Mouse (Mus musculus): ENCODE results near the gene Mrps18a. TPM values are rescaled to one million over a fixed set of nuclear protein-coding genes. Genes with fewer than 3 reads are reported as not detected.

The Mrps18a gene
- polyA plus RNA-seq, 1 experiment from 2014 or later = 112 TPM

DNA sequence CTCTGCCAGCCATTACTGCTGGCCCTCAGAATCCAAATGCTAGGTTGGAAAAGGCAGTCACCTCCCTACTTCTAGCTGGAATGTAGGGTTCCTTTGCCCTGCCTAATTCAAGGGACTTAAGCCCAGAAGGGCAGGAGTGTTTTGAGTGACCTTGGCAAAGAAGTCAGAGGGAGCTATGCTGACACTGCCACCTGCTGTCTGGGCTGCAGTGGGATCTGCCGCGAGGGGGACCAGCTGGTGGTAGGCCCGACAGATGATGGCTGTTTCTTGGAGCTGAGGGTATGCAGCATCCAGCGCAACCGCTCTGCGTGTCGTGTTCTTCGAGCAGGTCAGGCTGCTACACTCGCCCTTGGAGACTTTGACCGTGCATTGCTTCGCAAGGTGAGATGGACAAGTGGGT is 56.2 kb downstream of the Mrps18a start:
- no peak for DNase-seq (ENCODE audit: low spot score)
- no peaks in the 10 kb centered on the region for H3K27me3 ChIP-seq (replicated peaks; ENCODE audit: control insufficient read depth, insufficient read depth, low read length)
- 0 out of 2 replicates have a peak, but pooled peaks cover 7% of the 10 kb centered on the region for H3K4me1 ChIP-seq (ENCODE audit: control insufficient read depth, insufficient read depth, low read length)
- WGBS = 83% methylated on average over 11 of the region's 11 CpGs
- no peak overlapping the region for H3K4me3 ChIP-seq (ENCODE audit: low read depth, low read length)
- H3K27ac ChIP-seq (replicated peaks; ENCODE audit: low read depth, low read length) = no peak overlapping the region
- peaks cover 89% of the 10 kb centered on the region for H3K36me3 ChIP-seq (ENCODE audit: control insufficient read depth, insufficient read depth, low read length)
- no peak for ATAC-seq (ENCODE audit: low read depth)
- H3K9ac ChIP-seq (ENCODE audit: low read depth, low read length) = no peak overlapping the region
- H3K9me3 ChIP-seq (ENCODE audit: control insufficient read depth, low read length) = no peaks in the 10 kb centered on the region
- no peak overlapping the region for H3K4me2 ChIP-seq (ENCODE audit: low read depth, low read length)

DNA sequence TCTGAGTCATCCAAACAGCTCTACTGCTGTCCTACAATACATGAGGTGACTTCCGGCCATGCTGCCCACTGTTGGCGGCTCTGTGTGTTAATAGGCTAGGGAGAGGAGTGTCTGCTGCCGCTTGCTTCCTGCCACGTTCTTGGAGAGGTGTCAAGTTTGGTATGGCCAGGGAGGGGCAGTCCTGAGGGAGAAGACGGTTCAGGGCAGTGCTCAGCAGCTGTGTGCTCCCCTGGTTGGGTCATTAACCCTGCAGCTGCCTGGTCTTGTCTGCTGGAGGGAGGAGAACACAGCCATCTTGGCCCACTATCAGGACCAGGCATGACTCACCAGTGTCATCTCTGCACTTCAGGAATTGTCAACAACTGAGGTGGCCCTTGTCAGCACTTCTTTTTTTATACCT is 57.5 kb downstream of the Mrps18a start:
- H3K9me3 ChIP-seq (ENCODE audit: control insufficient read depth, low read length) = no peaks in the 10 kb centered on the region

DNA sequence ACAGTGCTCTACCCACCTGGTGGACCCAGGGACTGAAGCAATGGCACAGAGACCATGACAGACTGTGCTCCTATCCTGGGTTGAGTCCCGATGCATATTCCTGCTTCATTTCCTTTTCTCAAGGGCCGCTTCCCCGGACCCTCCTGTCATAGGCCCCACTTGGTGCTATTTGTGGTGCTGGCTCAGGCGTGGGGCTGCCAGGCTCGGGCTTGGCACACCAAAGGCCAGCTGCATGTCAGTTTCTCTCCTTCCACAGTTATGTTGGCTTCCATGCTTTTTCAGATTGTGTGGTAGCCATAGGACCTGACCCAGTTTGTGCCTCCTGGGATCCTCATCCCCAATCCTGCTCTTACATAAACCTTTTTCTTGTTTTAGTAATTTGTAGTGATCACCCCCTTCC is 58.0 kb downstream of the Mrps18a start:
- no peak overlapping the region for H3K4me3 ChIP-seq (ENCODE audit: low read depth, low read length)
- no peak overlapping the region for H3K27ac ChIP-seq (replicated peaks; ENCODE audit: low read depth, low read length)
- no peaks in the 10 kb centered on the region for H3K27me3 ChIP-seq (replicated peaks; ENCODE audit: control insufficient read depth, insufficient read depth, low read length)
- DNase-seq (ENCODE audit: low spot score) (no peak), ATAC-seq (ENCODE audit: low read depth) (no peak)
- no peaks in the 10 kb centered on the region for H3K4me1 ChIP-seq (ENCODE audit: control insufficient read depth, insufficient read depth, low read length)
- no peaks in the 10 kb centered on the region for H3K9me3 ChIP-seq (ENCODE audit: control insufficient read depth, low read length)
- peaks cover 97% of the 10 kb centered on the region for H3K36me3 ChIP-seq (ENCODE audit: control insufficient read depth, insufficient read depth, low read length)
- no peak overlapping the region for H3K4me2 ChIP-seq (ENCODE audit: low read depth, low read length)
- H3K9ac ChIP-seq (ENCODE audit: low read depth, low read length) = no peak overlapping the region
- 93% methylated on average over 5 of the region's 5 CpGs for WGBS

More for the DNA sequence above, 57.5 kb downstream of the Mrps18a start:
- Histone ChIP-seq H3K27me3 (replicated peaks; ENCODE audit: control insufficient read depth, insufficient read depth, low read length) (no peaks in the 10 kb centered on the region), H3K4me3 (ENCODE audit: low read depth, low read length) (no peak overlapping the region), H3K27ac (replicated peaks; ENCODE audit: low read depth, low read length) (no peak overlapping the region), H3K36me3 (ENCODE audit: control insufficient read depth, insufficient read depth, low read length) (peaks cover 99% of the 10 kb centered on the region), H3K4me1 (ENCODE audit: control insufficient read depth, insufficient read depth, low read length) (no peaks in the 10 kb centered on the region), H3K4me2 (ENCODE audit: low read depth, low read length) (no peak overlapping the region), H3K9ac (ENCODE audit: low read depth, low read length) (no peak overlapping the region)
- DNase-seq (ENCODE audit: low spot score) (no peak), ATAC-seq (ENCODE audit: low read depth) (0 out of 2 replicates have a peak, but pooled peaks have one; percentile 23)
- 41% methylated on average over 5 of the region's 5 CpGs for WGBS

DNA sequence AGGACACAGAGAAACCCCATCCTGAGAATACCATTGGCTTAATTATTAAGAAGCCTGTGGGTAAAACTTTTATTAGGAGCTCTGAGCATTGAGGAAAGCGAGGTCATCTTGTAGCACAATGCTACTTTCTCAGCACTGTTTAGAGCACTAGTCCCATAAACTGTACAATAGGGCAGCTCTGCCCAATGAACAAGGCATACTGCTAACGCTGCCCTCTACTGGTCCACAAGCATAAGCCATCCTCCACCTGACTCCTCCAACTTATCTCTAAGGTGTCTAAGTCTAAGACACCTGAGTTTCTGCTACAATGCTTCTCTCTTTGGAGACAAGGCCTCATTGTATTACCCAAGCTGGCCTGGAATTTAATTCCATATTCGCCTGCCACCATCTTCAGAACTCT is 59.8 kb downstream of the Mrps18a start:
- WGBS = 77% methylated on average over 3 of the region's 3 CpGs
- H3K4me3 ChIP-seq (ENCODE audit: low read depth, low read length) = no peak overlapping the region
- ATAC-seq (ENCODE audit: low read depth) (no peak), DNase-seq (ENCODE audit: low spot score) (peak; percentile 56)
- H3K36me3 ChIP-seq (ENCODE audit: control insufficient read depth, insufficient read depth, low read length) = peaks cover 92% of the 10 kb centered on the region
- H3K9me3 ChIP-seq (ENCODE audit: control insufficient read depth, low read length) = no peaks in the 10 kb centered on the region
- H3K27me3 ChIP-seq (replicated peaks; ENCODE audit: control insufficient read depth, insufficient read depth, low read length) = no peaks in the 10 kb centered on the region
- no peaks in the 10 kb centered on the region for H3K4me1 ChIP-seq (ENCODE audit: control insufficient read depth, insufficient read depth, low read length)
- H3K27ac ChIP-seq (replicated peaks; ENCODE audit: low read depth, low read length) = no peak overlapping the region
- H3K9ac ChIP-seq (ENCODE audit: low read depth, low read length) = no peak overlapping the region
- H3K4me2 ChIP-seq (ENCODE audit: low read depth, low read length) = no peak overlapping the region

Other genes starting within 250 kb of the Mrps18a start
- gene Vegfa, start 78.6 kb upstream of the Mrps18a start, polyA plus RNA-seq (2014; fragmentation: Nextera tagmentation; extraction: Ambion mirVana) = 4.2 and 4.7 TPM in 2 replicates
- gene Rsph9, start 33.2 kb downstream of the Mrps18a start, polyA plus RNA-seq (2014; fragmentation: Nextera tagmentation; extraction: Ambion mirVana) = 12.6 and 21.8 TPM in 2 replicates
- 28.1 and 30.4 TPM in 2 replicates for gene Mad2l1bp, start 42.6 kb downstream of the Mrps18a start, polyA plus RNA-seq (2014; fragmentation: Nextera tagmentation; extraction: Ambion mirVana)
- 27.1 and 28.2 TPM in 2 replicates for gene Gtpbp2, start 50.0 kb downstream of the Mrps18a start, polyA plus RNA-seq (2014; fragmentation: Nextera tagmentation; extraction: Ambion mirVana)
- 8.6 and 9.4 TPM in 2 replicates for gene Polh, start 91.7 kb downstream of the Mrps18a start, polyA plus RNA-seq (2014; fragmentation: Nextera tagmentation; extraction: Ambion mirVana)
- gene Xpo5, start 91.8 kb downstream of the Mrps18a start, polyA plus RNA-seq (2014; fragmentation: Nextera tagmentation; extraction: Ambion mirVana) = 42.3 and 43.8 TPM in 2 replicates
- 78.1 and 80.2 TPM in 2 replicates for gene Polr1c, start 137.1 kb downstream of the Mrps18a start, polyA plus RNA-seq (2014; fragmentation: Nextera tagmentation; extraction: Ambion mirVana)
- gene Yipf3, start 137.1 kb downstream of the Mrps18a start, polyA plus RNA-seq (2014; fragmentation: Nextera tagmentation; extraction: Ambion mirVana) = 135 and 137 TPM in 2 replicates
- gene Lrrc73, start 142.5 kb downstream of the Mrps18a start, polyA plus RNA-seq (2014; fragmentation: Nextera tagmentation; extraction: Ambion mirVana) = 2.2 TPM in 2 replicates
- 54.5 and 57.3 TPM in 2 replicates for gene Tjap1, start 172.0 kb downstream of the Mrps18a start, polyA plus RNA-seq (2014; fragmentation: Nextera tagmentation; extraction: Ambion mirVana)
- 7.5 and 7.6 TPM in 2 replicates for gene Dlk2, start 186.4 kb downstream of the Mrps18a start, polyA plus RNA-seq (2014; fragmentation: Nextera tagmentation; extraction: Ambion mirVana)
- gene Abcc10, start 217.4 kb downstream of the Mrps18a start, polyA plus RNA-seq (2014; fragmentation: Nextera tagmentation; extraction: Ambion mirVana) = 5.5 and 6.6 TPM in 2 replicates

Measured in embryonic facial prominence, embryonic 14.5 days (tissue).